Mouse (Mus musculus) Patski (cell line): ENCODE results near the gene Phkg2. TPM values are rescaled to one million over a fixed set of nuclear protein-coding genes. Genes with fewer than 3 reads are reported as not detected.
"Not testable (repeated sequence)": the region's sequence is repeated elsewhere in the genome, so short reads cannot be mapped to it uniquely, and the experiment has no call there.

ENCODE experiments used
- ATAC-seq: fragments of 100-300 bp; one replicate; pipeline ENCODE4 v1.8.0; 2021
- CTCF ChIA-PET: fragments of 350-600 bp; sonication (Branson Sonifier 250); formaldehyde crosslinking; loops from one replicate; lab custom pipeline; 2022; ENCODE audit warnings: inconsistent platforms; lab: Charles Lee
- POLR2A ChIA-PET: fragments of 350-600 bp; sonication (Branson Sonifier 250); formaldehyde crosslinking; loops from one replicate; lab custom pipeline; 2022; ENCODE audit warnings: antibody characterized with exemption, inconsistent platforms; lab: Charles Lee
- DNase-seq: peaks from one replicate; pipeline ENCODE4 v3.0.0-alpha.2; 2011; ENCODE audit warnings: low read depth, low spot score
- H3K27me3 ChIP-seq: fragments of 371-371 bp; one replicate; pipeline ENCODE4 v1.5.1; 2021
- CTCF ChIP-seq: fragments of 100-300 bp; IDR thresholded peaks from one replicate; pipeline ENCODE4 v1.5.1; 2021
- in situ Hi-C: fragments of 300-500 bp; cut with MboI; formaldehyde crosslinking; loops from 3 replicates; pipeline ENCODE4 v1.11.1; 2018; ENCODE audit warnings: low pct_unique_long_range_greater_than_20kb, mixed read lengths
- polyA plus RNA-seq: library from polyadenylated mRNA; unstranded; gene quantifications from one replicate; pipeline ENCODE4 v1.2.3, GENCODE M21; 2021

Phkg2 gene
- polyA plus RNA-seq, 1 experiment from 2014 or later, result 48.6 TPM

DNA sequence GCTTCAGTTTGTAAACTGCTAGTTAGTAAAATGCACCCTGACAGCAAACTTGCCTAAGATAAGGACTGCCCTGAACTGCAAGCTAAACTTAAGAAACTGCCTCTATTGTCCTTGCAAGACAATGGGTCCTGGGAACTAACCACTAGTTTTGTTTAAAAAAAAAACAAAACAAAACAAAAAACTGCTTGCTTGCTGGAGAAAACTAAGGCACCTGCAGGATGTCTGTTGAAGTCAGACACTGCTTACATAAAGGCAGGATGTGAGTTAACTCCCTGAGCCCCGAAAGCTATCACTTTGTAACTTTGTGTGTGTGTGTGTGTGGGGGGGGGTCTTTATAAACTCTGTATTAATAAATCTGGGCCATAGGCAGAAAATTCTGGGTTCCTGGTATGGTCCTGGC, 43.7 kb downstream of the Phkg2 start:
- in situ Hi-C loops, result no loop called here
- ChIA-PET POLR2A (interaction anchor here (0.6 to 1.1 kb wide), 5 partner anchors 10 to 283 kb away, joined by 3 to 7 read pairs (median 4); no protein-coding TSS in a partner anchor), CTCF (interaction anchor here (0.8 to 1.2 kb wide), 3 partner anchors 9 to 127 kb away, joined by 4 to 5 read pairs (median 5); partner anchors contain the start of gene Fbxl19)
- no peak for DNase-seq
- H3K27me3 ChIP-seq, result no peaks in the 10 kb centered on the region
- no peak for ATAC-seq
- no peak for TF ChIP-seq CTCF

DNA sequence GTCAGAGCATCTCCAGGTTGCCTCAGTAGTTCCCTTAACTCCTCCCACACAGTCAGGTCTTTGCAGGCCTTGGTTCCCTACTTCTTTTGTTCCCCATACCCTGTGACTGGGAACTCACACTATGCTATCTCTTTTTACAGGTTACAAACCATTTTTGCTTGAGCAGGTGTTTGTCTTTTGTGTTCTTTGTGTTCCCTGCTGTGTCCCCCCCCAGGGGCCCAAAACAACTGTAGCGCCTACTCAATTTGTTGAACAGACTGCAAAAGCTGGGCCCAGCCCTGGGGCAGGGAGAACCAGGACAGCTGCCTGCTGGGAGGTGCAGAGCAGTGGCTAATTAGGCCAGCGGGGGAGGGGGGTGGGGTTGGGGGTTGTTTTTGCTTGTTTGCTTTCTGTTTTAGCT, 44.8 kb downstream of the Phkg2 start:
- DNase-seq (no peak), ATAC-seq (no peak)
- in situ Hi-C loops, result no loop called here
- H3K27me3 ChIP-seq, result no peaks in the 10 kb centered on the region
- no peak for TF ChIP-seq CTCF
- ChIA-PET POLR2A (no interaction called here), CTCF (no interaction called here)

DNA sequence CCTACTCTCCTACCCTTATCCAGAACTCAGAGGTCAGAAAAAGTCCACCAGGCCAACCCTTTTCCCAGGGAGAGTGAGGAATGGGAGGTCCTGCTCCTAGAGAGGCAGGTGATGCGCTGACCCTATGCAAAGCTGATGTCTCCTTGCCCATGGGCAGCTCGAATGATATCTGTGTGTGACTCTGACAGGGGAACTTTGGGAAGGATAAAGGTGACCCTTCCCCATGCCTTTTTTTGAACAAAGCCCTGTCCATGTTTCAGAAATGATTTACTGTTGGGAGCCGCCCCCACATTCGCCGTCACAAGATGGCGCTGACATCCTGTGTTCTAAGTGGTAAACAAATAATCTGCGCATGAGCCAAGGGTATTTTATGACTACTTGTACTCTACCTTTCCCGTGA, 45.3 kb downstream of the Phkg2 start:
- POLR2A ChIA-PET, H3K27me3 ChIP-seq, DNase-seq, ATAC-seq, in situ Hi-C loops, CTCF ChIA-PET: not testable (repeated sequence)

DNA sequence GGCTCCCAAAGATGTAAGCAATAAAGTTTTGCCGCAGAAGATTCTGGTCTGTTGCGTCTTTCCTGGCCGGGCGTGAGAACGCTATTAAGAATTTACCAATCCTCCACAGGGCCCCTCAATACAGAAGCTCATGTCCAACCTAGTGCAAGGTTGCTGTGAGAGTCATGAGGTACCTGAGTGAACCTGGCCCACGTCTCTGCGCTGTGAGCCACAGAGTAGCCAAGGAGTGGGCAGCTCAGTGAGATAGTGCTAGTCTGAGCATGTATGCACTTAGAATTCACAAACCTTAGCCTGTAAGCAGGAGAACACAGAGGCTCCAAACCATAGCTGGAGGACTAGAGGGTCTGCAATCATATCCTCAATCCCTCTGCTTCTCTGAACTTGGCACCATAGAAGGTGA, 52.9 kb downstream of the Phkg2 start:
- no peak for DNase-seq
- TF ChIP-seq CTCF, result no peak
- ChIA-PET POLR2A (interaction anchor here (0.9 to 1.5 kb wide), 2 partner anchors 9 to 11 kb away, joined by 7 read pairs; partner anchors contain the start of gene Zfp629), CTCF (interaction anchor here (1.3 kb wide), 1 partner anchor 10 kb away, joined by 5 read pairs; no protein-coding TSS in a partner anchor)
- H3K27me3 ChIP-seq, result no peaks in the 10 kb centered on the region
- in situ Hi-C loops, result no loop called here
- ATAC-seq, result no peak

DNA sequence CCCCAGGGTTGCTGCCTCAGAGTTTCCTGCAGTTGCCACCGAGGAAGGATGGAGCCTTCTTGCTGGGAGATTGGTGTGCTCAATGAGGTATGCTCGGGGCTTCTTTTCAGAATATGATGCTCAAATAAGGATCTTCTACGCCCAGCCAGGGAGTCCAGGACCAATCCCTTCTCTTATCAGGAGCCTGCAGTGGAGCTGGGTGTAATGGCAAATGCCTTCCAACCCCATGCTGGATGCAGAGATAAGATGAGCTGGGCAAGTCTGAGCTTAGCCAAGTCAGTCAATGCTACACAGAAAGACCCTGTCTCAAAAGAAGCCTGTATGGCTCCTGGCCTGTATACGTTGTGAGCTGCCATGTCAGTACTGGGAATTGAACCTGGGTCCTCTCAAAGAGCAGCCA, 53.3 kb downstream of the Phkg2 start:
- in situ Hi-C loops, result no loop called here
- ATAC-seq, result no peak
- no peak for DNase-seq
- ChIA-PET POLR2A (interaction anchor here (0.9 to 1.5 kb wide), 2 partner anchors 10 to 11 kb away, joined by 7 read pairs; partner anchors contain the start of gene Zfp629), CTCF (interaction anchor here (1.3 kb wide), 1 partner anchor 10 kb away, joined by 5 read pairs; no protein-coding TSS in a partner anchor)
- TF ChIP-seq CTCF, result no peak
- H3K27me3 ChIP-seq, result no peaks in the 10 kb centered on the region

DNA sequence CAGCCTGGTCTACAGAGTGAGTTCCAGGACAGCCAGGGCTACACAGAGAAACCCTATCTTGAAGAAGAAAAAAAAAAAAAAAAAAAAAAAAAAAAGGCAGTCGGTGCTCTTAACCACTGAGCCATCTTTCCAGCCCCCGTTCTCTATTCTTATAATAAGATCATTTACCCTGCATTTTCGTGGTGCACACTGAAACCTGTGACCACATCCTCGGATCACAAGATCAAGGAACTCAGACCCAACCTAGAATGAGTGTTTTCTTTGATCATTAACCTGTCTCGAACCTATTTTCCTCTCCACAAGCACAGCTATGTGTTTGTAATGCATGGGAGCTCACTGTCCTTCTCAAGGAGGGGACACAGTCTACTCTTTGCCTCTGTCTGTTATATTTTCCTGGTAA, 55.5 kb downstream of the Phkg2 start:
- DNase-seq (no peak), ATAC-seq (no peak)
- in situ Hi-C loops, result no loop called here
- TF ChIP-seq CTCF, result no peak
- POLR2A ChIA-PET, result no interaction called here
- CTCF ChIA-PET, result interaction anchor here (1.4 kb wide), 1 partner anchor 11 kb away, joined by 3 read pairs; no protein-coding TSS in a partner anchor
- no peaks in the 10 kb centered on the region for H3K27me3 ChIP-seq

DNA sequence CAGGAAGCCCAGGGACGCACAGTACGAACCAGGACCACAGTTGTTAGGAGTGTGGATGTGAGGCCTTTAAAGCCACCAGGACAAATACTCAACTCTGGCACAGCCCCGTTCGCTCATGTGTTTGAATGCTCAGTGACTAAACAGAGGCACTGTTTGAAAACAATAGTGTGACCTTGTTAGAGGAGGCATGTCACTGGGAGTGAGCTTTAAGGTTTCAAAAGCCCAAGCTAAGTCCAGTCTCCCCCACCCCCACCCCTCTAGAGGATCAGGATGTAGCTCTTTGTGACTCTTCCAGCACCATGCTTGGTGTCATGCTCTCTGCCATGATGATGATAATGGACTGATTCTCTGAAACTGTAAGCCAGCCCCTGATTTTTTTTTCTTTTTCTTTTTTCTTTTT, 58.3 kb downstream of the Phkg2 start:
- CTCF ChIA-PET, result no interaction called here
- DNase-seq, result no peak
- no peak for TF ChIP-seq CTCF
- POLR2A ChIA-PET, result no interaction called here
- no peak for ATAC-seq
- no peaks in the 10 kb centered on the region for H3K27me3 ChIP-seq
- in situ Hi-C loops, result no loop called here

Other genes starting within 250 kb of the Phkg2 start
- 30.3 TPM for gene Zfp768, start 227.8 kb upstream of the Phkg2 start, polyA plus RNA-seq
- 4.9 TPM for gene Zfp747, start 197.3 kb upstream of the Phkg2 start, polyA plus RNA-seq
- gene 9130019O22Rik, start 186.2 kb upstream of the Phkg2 start, polyA plus RNA-seq, result 4.9 TPM
- gene E430018J23Rik, start 179.7 kb upstream of the Phkg2 start, polyA plus RNA-seq, result 10.0 TPM
- 2.9 TPM for gene Zfp764, start 166.5 kb upstream of the Phkg2 start, polyA plus RNA-seq
- gene Zfp688, start 151.3 kb upstream of the Phkg2 start, polyA plus RNA-seq, result 20.6 TPM
- 5.9 TPM for gene Zfp689, start 124.2 kb upstream of the Phkg2 start, polyA plus RNA-seq
- 71.9 TPM for gene Prr14, start 113.7 kb upstream of the Phkg2 start, polyA plus RNA-seq
- gene Fbrs, start 94.1 kb upstream of the Phkg2 start, polyA plus RNA-seq, result 50.1 TPM
- gene Srcap, start 61.4 kb upstream of the Phkg2 start, polyA plus RNA-seq, result 22.8 TPM
- 21.1 TPM for gene Gm42715, start 53.8 kb upstream of the Phkg2 start, polyA plus RNA-seq
- not detected for gene Tmem265, start 11.9 kb upstream of the Phkg2 start, polyA plus RNA-seq
- gene Ccdc189, start 15.3 kb downstream of the Phkg2 start, polyA plus RNA-seq, result 22.0 TPM
- 42.7 TPM for gene Rnf40, start 15.4 kb downstream of the Phkg2 start, polyA plus RNA-seq
- 20.6 TPM for gene Zfp629, start 42.5 kb downstream of the Phkg2 start, polyA plus RNA-seq
- gene Bcl7c, start 135.6 kb downstream of the Phkg2 start, polyA plus RNA-seq, result 53.6 TPM
- 10.8 TPM for gene Ctf1, start 139.4 kb downstream of the Phkg2 start, polyA plus RNA-seq
- gene Ctf2, start 158.8 kb downstream of the Phkg2 start, polyA plus RNA-seq, result 0.09 TPM
- 38.6 TPM for gene Fbxl19, start 171.2 kb downstream of the Phkg2 start, polyA plus RNA-seq
- 25.8 TPM for gene Orai3, start 196.5 kb downstream of the Phkg2 start, polyA plus RNA-seq
- gene Setd1a, start 203.3 kb downstream of the Phkg2 start, polyA plus RNA-seq, result 30.0 TPM
- 4.5 TPM for gene Gm49388, start 212.3 kb downstream of the Phkg2 start, polyA plus RNA-seq
- 30.1 TPM for gene Hsd3b7, start 227.3 kb downstream of the Phkg2 start, polyA plus RNA-seq